Mouse (Mus musculus) MEL (cell line): ENCODE data around the gene Rasgef1b.

Experiments used
- CHD1 ChIP-seq: IDR thresholded peaks from 2 replicates; pipeline ENCODE4 v1.6.1; 2012; ENCODE audit warnings: low read depth, mild to moderate bottlenecking, inconsistent platforms, low read length, improper control_type of control experiment
- CTCF ChIP-seq, 3 experiments: IDR thresholded peaks in 2 of 3; conservative IDR thresholded peaks in 1 of 3; 2 replicates each; pipeline ENCODE4 v1.5.1; 2011 to 2012; ENCODE audit warnings: low read length in 3 of 3, low read depth in 2 of 3, mild to moderate bottlenecking in 2 of 3, improper control_type of control experiment in 1 of 3, inconsistent platforms in 1 of 3, mixed read lengths in 1 of 3, moderate library complexity in 1 of 3; ENCODE audit not compliant: control insufficient read depth in 1 of 3, insufficient read depth in 1 of 3, poor library complexity in 1 of 3, severe bottlenecking in 1 of 3
- E2F4 ChIP-seq: IDR thresholded peaks from 2 replicates; pipeline ENCODE4 v1.6.1; 2011; ENCODE audit warnings: low read depth, low read length, improper control_type of control experiment, borderline replicate concordance
- GATA1 ChIP-seq: IDR thresholded peaks from 2 replicates; pipeline ENCODE4 v1.6.1; 2011; ENCODE audit warnings: low read depth, low read length, improper control_type of control experiment
- HCFC1 ChIP-seq: IDR thresholded peaks from 2 replicates; pipeline ENCODE4 v1.6.1; 2012; ENCODE audit warnings: low read depth, mild to moderate bottlenecking, inconsistent platforms, low read length, improper control_type of control experiment, moderate library complexity
- KAT2A ChIP-seq: conservative IDR thresholded peaks from 2 replicates; pipeline ENCODE4 v1.6.1; 2012; ENCODE audit warnings: low read depth, low read length, improper control_type of control experiment, inconsistent platforms
- MXI1 ChIP-seq: IDR thresholded peaks from 2 replicates; pipeline ENCODE4 v1.6.1; 2011; ENCODE audit warnings: mild to moderate bottlenecking, low read depth, low read length, improper control_type of control experiment
- NELFE ChIP-seq: IDR thresholded peaks from 2 replicates; pipeline ENCODE4 v1.6.1; 2011; ENCODE audit warnings: low read depth, low read length, improper control_type of control experiment
- POLR2A ChIP-seq, 2 experiments: IDR thresholded peaks; 2 replicates each; pipeline ENCODE4 v1.6.1; 2011 to 2012; ENCODE audit warnings: low read length in 2 of 2, mild to moderate bottlenecking in 2 of 2, control low read depth in 1 of 2, improper control_type of control experiment in 1 of 2, low read depth in 1 of 2, moderate library complexity in 1 of 2; ENCODE audit not compliant: control insufficient read depth in 1 of 2, insufficient read depth in 1 of 2, poor library complexity in 1 of 2
- RCOR1 ChIP-seq: IDR thresholded peaks from 2 replicates; pipeline ENCODE4 v1.6.1; 2012; ENCODE audit warnings: low read depth, mild to moderate bottlenecking, inconsistent platforms, low read length, improper control_type of control experiment
- ZC3H11A ChIP-seq: IDR thresholded peaks from 2 replicates; pipeline ENCODE4 v1.6.1; 2012; ENCODE audit warnings: low read depth, mild to moderate bottlenecking, inconsistent platforms, low read length, improper control_type of control experiment
- ZMIZ1 ChIP-seq: IDR thresholded peaks from 2 replicates; pipeline ENCODE4 v1.6.1; 2012; ENCODE audit warnings: low read depth, mild to moderate bottlenecking, inconsistent platforms, low read length, improper control_type of control experiment, moderate library complexity

- no peak for TF ChIP-seq NELFE
- no peak for TF ChIP-seq CTCF (IDR thresholded peaks at IDR 0.05 in 2 of 3, conservative IDR thresholded peaks at IDR 0.05 in 1 of 3; ENCODE audit: control insufficient read depth in 1 of 3, insufficient read depth in 1 of 3, low read depth in 2 of 3, low read length in 3 of 3, poor library complexity in 1 of 3, severe bottlenecking in 1 of 3)
- no peak for TF ChIP-seq HCFC1
- no peak for TF ChIP-seq GATA1
- TF ChIP-seq E2F4: no peak
- no peak for TF ChIP-seq CHD1
- no peak for TF ChIP-seq RCOR1
- TF ChIP-seq POLR2A (IDR thresholded peaks at IDR 0.05; ENCODE audit: control insufficient read depth in 1 of 2, insufficient read depth in 1 of 2, low read depth in 1 of 2, low read length in 2 of 2, poor library complexity in 1 of 2): no peak
- TF ChIP-seq KAT2A: no peak
- TF ChIP-seq ZC3H11A: no peak
- no peak for TF ChIP-seq MXI1
- no peak for TF ChIP-seq ZMIZ1
Measured at GRCm38 (mm10) chr5:99422856-99423255, 306.0 kb downstream of the Rasgef1b start.
